Mouse (Mus musculus) neural tube, embryonic 14.5 days (tissue): ENCODE measurements around the gene Usp48. TPM values are rescaled to one million over a fixed set of nuclear protein-coding genes. Genes with fewer than 3 reads are reported as not detected.

Source experiments
- ATAC-seq: fragments of 200-750 bp; cut with Nextera tagmentation; 2 replicates; pipeline ENCODE4 v1.8.0; 2017; ENCODE audit warnings: low read depth, mild to moderate bottlenecking, moderate TSS enrichment, moderate library complexity
- H3K27ac ChIP-seq: fragments of 300-500 bp; sonication (generic); 2 replicates; pipeline ENCODE4 v1.5.1; 2014; ENCODE audit warnings: low read depth, mild to moderate bottlenecking, control low read depth, low read length, moderate library complexity, mixed read lengths
- H3K27me3 ChIP-seq: fragments of 300-500 bp; sonication (generic); 2 replicates; pipeline ENCODE4 v1.6.1; 2014; ENCODE audit warnings: low read length; ENCODE audit not compliant: control insufficient read depth, insufficient read depth
- H3K36me3 ChIP-seq: fragments of 300-500 bp; sonication (generic); 2 replicates; pipeline ENCODE4 v1.6.1; 2014; ENCODE audit warnings: low read length, mixed read lengths; ENCODE audit not compliant: control insufficient read depth, insufficient read depth
- H3K4me1 ChIP-seq: fragments of 300-500 bp; sonication (generic); 2 replicates; pipeline ENCODE4 v1.6.1; 2014; ENCODE audit warnings: low read length; ENCODE audit not compliant: control insufficient read depth, insufficient read depth
- H3K4me2 ChIP-seq: fragments of 300-500 bp; sonication (generic); 2 replicates; pipeline ENCODE4 v1.6.1; 2014; ENCODE audit warnings: mild to moderate bottlenecking, low read depth, low read length, control low read depth
- H3K4me3 ChIP-seq: fragments of 300-500 bp; sonication (generic); 2 replicates; pipeline ENCODE4 v1.5.1; 2014; ENCODE audit warnings: low read depth, low read length, control low read depth, mixed read lengths
- H3K9ac ChIP-seq: fragments of 300-500 bp; sonication (generic); replicated peaks from 2 replicates; pipeline ENCODE4 v1.6.1; 2014; ENCODE audit warnings: low read depth, mild to moderate bottlenecking, control low read depth, low read length, mixed read lengths
- H3K9me3 ChIP-seq: fragments of 300-500 bp; sonication (generic); 2 replicates; pipeline ENCODE4 v1.6.1; 2016; ENCODE audit warnings: low read length; ENCODE audit not compliant: control insufficient read depth
- WGBS: fragments of 180-500 bp; shearing (Covaris S2); extraction: QIAGEN DNeasy Blood & Tissue Kit; methylation state at CpG from one replicate; pipeline ENCODE4 v1.1.7; 2014; 5-methylcytosine and 5-hydroxymethylcytosine counted together
- polyA plus RNA-seq: library from polyadenylated mRNA; unstranded; fragments of >200 nt; fragmentation: Nextera tagmentation; extraction: Ambion mirVana; gene quantifications from 2 replicates; pipeline ENCODE4 v1.2.1, GENCODE M21; 2014

Usp48 gene
- polyA plus RNA-seq, 1 experiment from 2014 or later = 81.9 TPM

DNA sequence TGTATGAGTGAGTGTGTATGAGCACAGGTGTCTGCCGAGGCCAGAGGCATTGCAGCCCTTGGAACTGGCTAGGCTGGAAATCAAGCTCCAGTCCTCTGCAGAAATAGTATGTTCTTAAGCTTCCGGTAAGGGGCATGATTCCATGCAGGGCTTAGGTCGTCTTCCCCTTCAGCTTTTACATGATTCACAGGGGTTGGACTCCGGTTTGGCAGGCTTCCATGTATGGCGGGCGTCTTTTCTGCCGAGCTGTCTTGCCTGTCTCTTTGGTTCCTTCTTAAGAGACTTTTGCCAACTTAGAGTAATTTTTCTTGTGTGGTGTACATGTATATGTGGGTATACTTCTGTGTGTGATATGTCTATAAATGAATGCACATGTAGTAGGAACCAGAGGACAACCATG is 35.8 kb downstream of the Usp48 start:
- H3K27me3 ChIP-seq = no peaks in the 10 kb centered on the region
- no peak for ATAC-seq
- WGBS = 87% methylated on average over 7 of the region's 7 CpGs

DNA sequence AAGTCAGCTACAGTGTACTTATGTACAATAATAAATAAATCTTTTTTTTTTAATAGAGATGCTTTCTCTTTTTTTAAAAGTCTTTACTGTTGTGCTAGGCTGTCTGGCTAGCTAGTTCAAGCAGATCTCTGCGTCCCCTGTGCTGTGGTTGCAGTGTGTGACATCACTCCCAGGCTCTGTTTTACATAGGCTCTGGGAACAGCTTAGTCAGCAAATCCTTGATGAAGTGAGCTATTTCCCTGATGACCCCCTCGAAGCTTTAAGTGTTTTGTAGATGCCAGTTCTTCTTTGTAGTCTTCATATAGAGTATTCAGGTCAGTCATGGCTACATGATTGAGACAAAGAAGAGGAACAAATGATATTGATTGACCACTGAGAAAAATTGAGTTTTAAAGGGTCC is 36.6 kb downstream of the Usp48 start:
- no peak for ATAC-seq
- Histone ChIP-seq H3K9ac (no peak overlapping the region), H3K27ac (no peak overlapping the region), H3K36me3 (peaks cover 61% of the 10 kb centered on the region), H3K4me3 (no peak overlapping the region), H3K4me2 (no peak overlapping the region), H3K4me1 (no peaks in the 10 kb centered on the region), H3K27me3 (no peaks in the 10 kb centered on the region), H3K9me3 (no peaks in the 10 kb centered on the region)
- WGBS = 80% methylated on average over 2 of the region's 2 CpGs

More for the DNA sequence above, 35.8 kb downstream of the Usp48 start:
- no peaks in the 10 kb centered on the region for H3K9me3 ChIP-seq
- H3K4me2 ChIP-seq = no peak overlapping the region
- H3K27ac ChIP-seq = no peak overlapping the region
- H3K9ac ChIP-seq = no peak overlapping the region
- H3K4me3 ChIP-seq = no peak overlapping the region
- H3K4me1 ChIP-seq = no peaks in the 10 kb centered on the region
- H3K36me3 ChIP-seq = peaks cover 58% of the 10 kb centered on the region

DNA sequence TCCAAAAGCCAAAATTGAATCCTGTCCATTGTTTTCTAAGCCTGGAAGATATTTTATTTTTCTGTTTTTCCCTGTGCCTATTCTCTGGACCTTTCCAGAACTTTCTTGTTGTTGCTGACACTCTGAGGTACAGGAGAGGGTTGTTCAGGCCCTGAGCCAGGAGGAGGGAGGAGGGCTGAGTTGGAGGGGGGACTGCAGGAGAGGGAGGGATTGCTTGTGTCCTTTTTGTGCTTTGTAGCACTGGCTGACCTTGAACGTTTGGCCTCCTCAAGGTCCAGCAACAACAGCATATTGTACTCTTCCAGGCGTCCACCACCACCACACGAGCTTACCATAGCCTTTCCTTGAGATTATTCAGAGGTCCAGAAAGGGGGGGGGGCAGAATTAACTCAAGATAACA is 38.0 kb downstream of the Usp48 start:
- WGBS = 79% methylated on average over 3 of the region's 3 CpGs

DNA sequence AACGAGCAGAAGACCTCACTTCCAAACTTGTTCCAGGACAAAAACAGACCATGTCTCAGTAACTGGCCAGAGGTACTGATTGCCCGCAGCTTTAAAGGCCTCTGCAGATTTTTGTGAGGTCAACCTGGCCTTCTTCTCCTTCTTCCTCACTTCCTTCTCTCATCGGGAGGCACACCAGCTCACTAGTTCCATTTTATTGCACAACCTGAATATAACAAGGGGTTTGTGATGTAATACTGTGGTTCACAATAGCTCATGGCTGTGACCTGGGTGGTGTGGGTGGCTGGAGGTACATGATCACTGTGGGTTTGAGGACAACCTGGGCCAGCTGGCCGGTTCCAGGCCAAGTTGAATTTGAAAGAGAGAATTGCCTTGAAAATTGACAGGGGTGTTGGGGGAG is 39.8 kb downstream of the Usp48 start:
- 92% methylated on average over 4 of the region's 4 CpGs for WGBS
- no peak for ATAC-seq

More for the DNA sequence above, 38.0 kb downstream of the Usp48 start:
- Histone ChIP-seq H3K27ac (no peak overlapping the region), H3K9me3 (no peaks in the 10 kb centered on the region), H3K4me1 (no peaks in the 10 kb centered on the region), H3K4me2 (no peak overlapping the region), H3K36me3 (peaks cover 60% of the 10 kb centered on the region), H3K27me3 (no peaks in the 10 kb centered on the region), H3K4me3 (no peak overlapping the region), H3K9ac (no peak overlapping the region)
- ATAC-seq = no peak

DNA sequence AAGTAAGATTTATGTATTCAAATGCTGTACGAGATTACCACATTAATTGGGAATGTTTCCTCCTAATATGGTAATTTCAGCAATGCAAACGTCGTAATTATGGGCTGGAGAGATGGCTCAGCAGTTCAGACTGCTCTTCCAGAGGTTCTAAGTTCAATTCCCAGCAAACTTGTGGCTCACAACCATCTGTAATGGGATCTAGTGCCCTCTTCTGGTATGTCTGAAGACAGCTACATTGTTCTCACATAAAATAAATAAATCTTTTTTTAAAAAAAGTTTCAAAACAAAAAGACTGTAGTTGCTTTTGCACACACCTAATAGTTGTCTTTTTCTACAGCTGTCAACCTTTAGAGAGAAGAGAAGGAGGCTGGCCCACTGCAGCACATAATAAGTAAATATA is 43.0 kb downstream of the Usp48 start:
- Histone ChIP-seq H3K4me2 (no peak overlapping the region), H3K9me3 (no peaks in the 10 kb centered on the region), H3K4me3 (no peak overlapping the region), H3K9ac (no peak overlapping the region), H3K4me1 (no peaks in the 10 kb centered on the region), H3K36me3 (peaks cover 51% of the 10 kb centered on the region), H3K27ac (no peak overlapping the region), H3K27me3 (no peaks in the 10 kb centered on the region)
- 85% methylated on average over 3 of the region's 3 CpGs for WGBS
- no peak for ATAC-seq

More for the DNA sequence above, 39.8 kb downstream of the Usp48 start:
- Histone ChIP-seq H3K27ac (no peak overlapping the region), H3K4me1 (no peaks in the 10 kb centered on the region), H3K36me3 (peaks cover 56% of the 10 kb centered on the region), H3K27me3 (no peaks in the 10 kb centered on the region), H3K9ac (no peak overlapping the region), H3K4me2 (no peak overlapping the region), H3K9me3 (no peaks in the 10 kb centered on the region), H3K4me3 (no peak overlapping the region)

DNA sequence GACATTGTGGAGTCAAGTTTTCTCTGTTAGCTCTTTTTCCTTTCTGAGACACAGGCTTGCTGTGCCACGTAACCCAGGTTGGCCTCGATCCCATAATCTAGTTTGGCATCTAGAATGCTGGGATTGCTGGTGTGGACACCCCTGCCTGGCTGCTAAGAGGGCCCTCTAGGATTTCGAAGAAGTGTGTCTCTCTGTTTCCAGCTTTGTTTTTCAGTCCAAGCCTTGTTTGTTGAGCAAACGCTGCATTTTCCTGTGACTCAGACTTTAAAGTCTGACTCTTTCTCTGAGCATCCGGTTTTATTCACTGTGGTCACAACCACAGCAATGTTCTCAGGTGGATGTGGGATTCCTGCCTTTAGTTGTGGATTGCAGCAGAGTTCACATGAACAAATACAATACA is 48.0 kb downstream of the Usp48 start:
- H3K27ac ChIP-seq = no peak overlapping the region
- H3K36me3 ChIP-seq = peaks cover 38% of the 10 kb centered on the region
- H3K4me2 ChIP-seq = no peak overlapping the region
- no peaks in the 10 kb centered on the region for H3K9me3 ChIP-seq
- WGBS = 90% methylated on average over 5 of the region's 5 CpGs
- no peak for ATAC-seq
- H3K4me1 ChIP-seq = no peaks in the 10 kb centered on the region
- H3K9ac ChIP-seq = no peak overlapping the region
- no peak overlapping the region for H3K4me3 ChIP-seq
- H3K27me3 ChIP-seq = no peaks in the 10 kb centered on the region

DNA sequence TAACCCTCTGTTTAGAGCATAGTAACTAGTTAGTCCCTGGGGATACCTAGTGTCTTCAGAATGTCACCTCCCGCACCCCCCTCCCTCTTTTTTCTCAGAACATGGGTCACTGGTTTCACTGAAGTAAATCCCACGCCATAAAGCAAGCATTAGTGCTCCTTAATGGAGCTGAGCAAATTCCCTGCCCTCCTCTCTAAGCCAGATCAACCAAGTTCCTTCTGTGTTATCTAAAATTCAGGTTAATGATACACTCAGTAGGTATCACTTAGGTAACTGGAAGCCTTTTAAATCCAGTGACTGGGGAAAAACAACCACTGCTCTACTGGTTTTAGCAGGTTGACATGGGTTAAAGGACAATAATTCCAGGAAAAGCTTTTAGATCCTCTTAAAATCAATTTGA is 48.5 kb downstream of the Usp48 start:
- Histone ChIP-seq H3K27me3 (no peaks in the 10 kb centered on the region), H3K36me3 (peaks cover 36% of the 10 kb centered on the region), H3K4me1 (no peaks in the 10 kb centered on the region), H3K4me2 (no peak overlapping the region), H3K4me3 (no peak overlapping the region), H3K9ac (no peak overlapping the region), H3K9me3 (no peaks in the 10 kb centered on the region), H3K27ac (no peak overlapping the region)
- WGBS = 53% methylated on average over 2 of the region's 2 CpGs
- ATAC-seq = no peak

DNA sequence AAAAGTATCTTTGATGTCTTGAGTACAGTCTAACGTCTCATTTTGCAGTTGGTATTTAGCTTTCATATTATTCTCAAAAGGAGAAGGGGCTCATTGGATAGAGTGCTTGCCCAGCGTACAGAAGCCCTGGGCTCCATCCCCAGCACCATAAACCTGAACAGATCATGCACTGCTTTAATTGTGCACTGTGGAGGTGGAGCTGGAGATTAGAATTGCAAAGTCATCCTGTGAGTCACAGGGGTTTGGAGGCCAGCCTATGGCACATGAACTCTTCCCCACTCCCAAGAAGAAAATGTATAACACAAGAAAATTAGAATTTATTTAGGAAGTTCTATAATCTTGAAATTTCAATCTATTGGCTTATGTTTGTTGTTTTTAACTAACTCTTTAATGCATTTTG is 49.9 kb downstream of the Usp48 start:
- Histone ChIP-seq H3K9ac (no peak overlapping the region), H3K36me3 (peaks cover 43% of the 10 kb centered on the region)

DNA sequence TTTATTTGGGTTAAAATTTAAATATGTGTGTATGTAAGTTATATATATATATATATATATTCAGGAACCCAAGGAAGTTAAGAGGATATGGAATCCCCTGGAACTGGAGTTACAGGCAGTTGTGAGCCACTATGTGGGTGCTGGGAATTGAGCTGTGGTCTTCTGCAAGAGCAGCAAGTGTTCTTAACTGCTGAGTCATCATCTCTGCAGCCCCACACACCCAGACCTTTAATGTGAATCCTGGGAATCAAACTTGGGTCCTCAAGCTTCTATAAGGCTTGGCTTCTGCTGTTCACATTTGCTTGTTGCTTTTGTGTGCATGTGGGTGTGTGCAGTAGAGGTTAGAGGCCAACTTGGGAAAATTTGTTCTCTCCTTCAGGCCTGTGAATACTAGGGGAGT is 52.7 kb downstream of the Usp48 start:
- Histone ChIP-seq H3K9ac (no peak overlapping the region), H3K4me2 (no peak overlapping the region), H3K9me3 (no peaks in the 10 kb centered on the region), H3K27me3 (no peaks in the 10 kb centered on the region), H3K4me1 (no peaks in the 10 kb centered on the region), H3K36me3 (peaks cover 54% of the 10 kb centered on the region), H3K27ac (no peak overlapping the region), H3K4me3 (no peak overlapping the region)
- no peak for ATAC-seq

More for the DNA sequence above, 49.9 kb downstream of the Usp48 start:
- Histone ChIP-seq H3K4me3 (no peak overlapping the region), H3K4me2 (no peak overlapping the region), H3K4me1 (no peaks in the 10 kb centered on the region), H3K27me3 (no peaks in the 10 kb centered on the region), H3K27ac (no peak overlapping the region), H3K9me3 (no peaks in the 10 kb centered on the region)
- 92% methylated on average over 2 of the region's 2 CpGs for WGBS
- no peak for ATAC-seq

DNA sequence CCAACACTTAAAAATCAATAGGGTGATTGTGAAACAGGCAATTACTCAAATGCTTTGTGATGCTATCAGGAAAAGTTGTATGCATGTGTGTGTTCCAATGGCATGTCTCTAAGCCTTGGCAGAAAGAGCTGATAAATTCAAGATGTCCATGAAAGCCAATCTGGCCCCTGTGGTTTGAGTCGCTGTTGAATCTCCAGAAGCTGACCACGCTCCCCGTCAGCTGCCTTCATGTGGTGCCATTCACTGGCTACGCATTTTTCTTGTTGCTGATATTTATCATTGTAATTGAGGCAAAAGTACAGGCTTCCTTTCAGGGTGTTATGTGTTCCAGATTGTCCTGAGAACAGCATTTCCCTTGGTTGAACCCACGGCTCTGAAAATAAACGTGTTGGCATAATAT is 54.1 kb downstream of the Usp48 start:
- WGBS = 84% methylated on average over 6 of the region's 6 CpGs
- no peaks in the 10 kb centered on the region for H3K27me3 ChIP-seq
- H3K36me3 ChIP-seq = peaks cover 59% of the 10 kb centered on the region
- no peaks in the 10 kb centered on the region for H3K9me3 ChIP-seq
- H3K4me1 ChIP-seq = no peaks in the 10 kb centered on the region
- no peak overlapping the region for H3K4me2 ChIP-seq
- H3K27ac ChIP-seq = no peak overlapping the region
- no peak for ATAC-seq
- no peak overlapping the region for H3K4me3 ChIP-seq
- H3K9ac ChIP-seq = no peak overlapping the region
